Mouse (Mus musculus) A20 (cell line): ENCODE data around the gene Nhlrc1.

Experiments
- DNase-seq: peaks from one replicate; pipeline ENCODE4 v3.0.0-alpha.2; 2011; ENCODE audit warnings: low read depth, low spot score

The Nhlrc1 gene

GRCm38 (mm10) chr13:47013740-47014139 is 910 bp downstream of the Nhlrc1 start:
- DNase-seq: no peak

- DNase-seq: no peak
These were observed 13.1 kb downstream of the Nhlrc1 start for GRCm38 (mm10) chr13:47001590-47001989.

GRCm38 (mm10) chr13:46999498-46999897 is 15.2 kb downstream of the Nhlrc1 start:
- DNase-seq: no peak

GRCm38 (mm10) chr13:46997355-46997754 is 17.3 kb downstream of the Nhlrc1 start:
- DNase-seq: peak; percentile 30

DNA sequence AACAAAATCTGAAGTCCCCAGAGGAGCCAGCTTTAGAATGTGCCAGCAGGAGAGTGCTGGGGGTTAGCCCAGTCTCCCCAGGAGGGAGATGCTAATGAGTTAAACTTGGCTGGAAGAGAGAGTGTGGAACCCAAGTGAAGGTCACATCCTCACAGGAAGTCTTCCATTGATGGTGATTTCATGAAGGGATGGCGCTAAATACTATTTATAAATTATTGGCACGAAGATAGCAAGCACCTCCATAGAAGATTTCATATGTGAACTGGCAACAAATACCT is 21.4 kb downstream of the Nhlrc1 start:
- DNase-seq: no peak

- DNase-seq: no peak
These were observed 22.0 kb downstream of the Nhlrc1 start for GRCm38 (mm10) chr13:46992516-46993273.

- DNase-seq: no peak
These were observed 24.2 kb downstream of the Nhlrc1 start for GRCm38 (mm10) chr13:46990376-46991011.

DNA sequence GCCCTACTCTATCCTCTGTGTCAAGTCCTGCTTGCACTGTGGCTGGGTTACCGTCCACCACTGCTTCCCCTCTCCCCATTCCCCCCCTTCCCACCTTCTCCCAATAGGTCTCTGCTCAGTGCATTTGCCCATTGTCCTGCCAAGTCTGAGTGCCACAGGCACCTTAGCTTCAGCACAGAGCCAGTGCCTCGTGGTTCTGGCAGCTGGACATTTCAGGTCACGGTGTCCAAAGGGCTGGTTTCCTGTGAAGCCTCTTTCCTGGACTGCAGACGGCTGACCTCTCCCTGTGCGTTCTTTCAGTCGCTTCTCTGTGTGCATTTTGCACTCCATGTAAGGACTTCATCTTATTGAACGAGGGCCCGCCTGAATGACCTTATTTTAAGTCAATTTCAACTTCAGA is 26.7 kb downstream of the Nhlrc1 start:
- no peak for DNase-seq

DNA sequence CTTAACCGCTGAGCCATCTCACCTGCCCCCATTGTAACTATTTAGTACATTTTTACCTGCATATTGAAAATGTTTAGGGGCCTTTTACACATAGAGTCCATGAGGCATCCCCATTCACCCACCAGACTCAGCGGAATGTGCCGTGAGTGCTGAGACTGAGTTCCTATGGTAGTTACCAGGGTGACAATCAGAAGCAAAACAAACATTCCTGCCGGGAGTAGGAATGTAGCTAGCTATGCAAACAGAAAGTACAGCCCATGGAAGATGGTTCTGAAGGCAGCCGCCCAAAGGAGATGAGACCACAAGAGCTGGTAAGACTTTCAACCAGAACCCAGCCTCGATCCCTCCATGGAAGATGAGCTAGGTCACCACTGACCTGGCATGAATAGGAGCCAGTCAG is 28.4 kb downstream of the Nhlrc1 start:
- DNase-seq: no peak

GRCm38 (mm10) chr13:46983878-46984277 is 30.8 kb downstream of the Nhlrc1 start:
- peak; percentile 71 for DNase-seq

GRCm38 (mm10) chr13:46979836-46980490 is 34.7 kb downstream of the Nhlrc1 start:
- no peak for DNase-seq

DNA sequence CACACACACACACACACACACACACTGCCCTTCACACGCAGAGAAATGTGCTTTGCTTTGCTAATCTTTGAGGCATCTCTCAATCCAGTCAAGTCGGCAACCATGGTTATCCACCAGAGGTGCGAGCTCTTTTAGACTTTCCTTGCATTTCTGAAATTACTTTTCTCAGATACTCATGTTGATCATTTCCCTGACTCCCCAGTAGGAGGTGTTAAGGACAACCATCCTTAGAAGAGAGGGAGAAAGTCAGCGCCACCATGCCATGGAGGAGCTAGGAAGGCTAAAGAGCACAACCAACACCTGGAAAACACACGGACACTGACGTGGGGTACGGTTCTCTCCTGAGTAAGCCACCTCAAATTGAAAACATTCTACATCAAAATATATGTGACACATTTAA is 38.1 kb downstream of the Nhlrc1 start:
- DNase-seq: no peak

GRCm38 (mm10) chr13:46975930-46976329 is 38.7 kb downstream of the Nhlrc1 start:
- DNase-seq: no peak

- DNase-seq: no peak
These were observed 39.6 kb downstream of the Nhlrc1 start for GRCm38 (mm10) chr13:46975031-46975551.

- DNase-seq: no peak
These were observed 44.2 kb downstream of the Nhlrc1 start for GRCm38 (mm10) chr13:46970286-46970945.

DNA sequence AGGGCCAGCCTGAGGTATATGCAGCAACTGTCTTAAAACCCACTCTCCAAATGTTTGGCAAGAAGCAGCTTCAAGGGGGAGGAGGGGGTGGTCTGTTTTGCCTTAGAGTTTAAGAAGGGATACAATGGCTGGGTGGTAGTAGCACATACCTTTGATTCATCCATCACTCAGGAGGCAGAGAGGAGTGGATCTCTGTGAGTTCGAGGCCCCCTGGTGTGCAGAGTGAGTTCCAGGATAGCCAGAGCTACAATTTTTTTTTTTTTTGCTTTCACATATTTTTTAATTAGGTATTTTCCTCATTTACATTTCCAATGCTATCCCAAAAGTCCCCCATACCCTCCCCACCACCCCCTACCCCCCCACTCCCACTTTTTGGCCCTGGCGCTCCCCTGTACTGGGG is 46.0 kb downstream of the Nhlrc1 start:
- DNase-seq: no peak

GRCm38 (mm10) chr13:46967308-46967707 is 47.3 kb downstream of the Nhlrc1 start:
- no peak for DNase-seq
